Mouse (Mus musculus) MN1 (cell line): ENCODE data around the gene Mtch2.

Experiments used
- DNase-seq: peaks from one replicate; pipeline ENCODE4 v3.0.0-alpha.2; 2016; ENCODE audit warnings: low spot score

Gene Mtch2

GRCm38 (mm10) chr2:90846955-90847680, at the start of gene Mtch2:
Mtch2 (plus strand) TSS chr2:90847155.
- peak; percentile 98 for DNase-seq

- DNase-seq, result no peak
Observed at GRCm38 (mm10) chr2:90808241-90809126, 38.5 kb upstream of the Mtch2 start.

- DNase-seq, result no peak
Observed at GRCm38 (mm10) chr2:90810751-90811150, 36.2 kb upstream of the Mtch2 start.

- DNase-seq, result no peak
Observed at GRCm38 (mm10) chr2:90815266-90815665, 31.7 kb upstream of the Mtch2 start.

- no peak for DNase-seq
Observed at GRCm38 (mm10) chr2:90816144-90816543, 30.8 kb upstream of the Mtch2 start.

GRCm38 (mm10) chr2:90818710-90819109, 28.2 kb upstream of the Mtch2 start:
- no peak for DNase-seq

- DNase-seq, result no peak
Observed at GRCm38 (mm10) chr2:90820894-90821293, 26.1 kb upstream of the Mtch2 start.

GRCm38 (mm10) chr2:90822978-90823377, 24.0 kb upstream of the Mtch2 start:
- no peak for DNase-seq

- DNase-seq, result no peak
Observed at GRCm38 (mm10) chr2:90823781-90824180, 23.2 kb upstream of the Mtch2 start.

- peak; percentile 22 for DNase-seq
Observed at GRCm38 (mm10) chr2:90824528-90824927, 22.4 kb upstream of the Mtch2 start.

- DNase-seq, result no peak
Observed at GRCm38 (mm10) chr2:90825515-90826172, 21.3 kb upstream of the Mtch2 start.

- DNase-seq, result peak; percentile 17
Observed at GRCm38 (mm10) chr2:90828739-90829138, 18.2 kb upstream of the Mtch2 start.

- no peak for DNase-seq
Observed at GRCm38 (mm10) chr2:90833502-90833901, 13.5 kb upstream of the Mtch2 start.

GRCm38 (mm10) chr2:90838621-90839020, 8.3 kb upstream of the Mtch2 start:
- no peak for DNase-seq

GRCm38 (mm10) chr2:90843666-90844065, 3.3 kb upstream of the Mtch2 start:
- no peak for DNase-seq

- no peak for DNase-seq
Observed at GRCm38 (mm10) chr2:90844262-90844661, 2.7 kb upstream of the Mtch2 start.

GRCm38 (mm10) chr2:90845234-90845633, 1.7 kb upstream of the Mtch2 start:
- no peak for DNase-seq

GRCm38 (mm10) chr2:90846171-90846570, 784 bp upstream of the Mtch2 start:
- peak; percentile 43 for DNase-seq

GRCm38 (mm10) chr2:90846597-90846954, 379 bp upstream of the Mtch2 start:
- DNase-seq, result no peak

GRCm38 (mm10) chr2:90847681-90848050, 711 bp downstream of the Mtch2 start:
- DNase-seq, result peak; percentile 35

- DNase-seq, result no peak
Observed at GRCm38 (mm10) chr2:90848331-90848730, 1.4 kb downstream of the Mtch2 start.

- DNase-seq, result no peak
Observed at GRCm38 (mm10) chr2:90850401-90850800, 3.4 kb downstream of the Mtch2 start.

GRCm38 (mm10) chr2:90861486-90861885, 14.5 kb downstream of the Mtch2 start:
- DNase-seq, result no peak
